Mouse (Mus musculus) heart, adult 2 months (tissue): ENCODE measurements around the gene Mlec. TPM values are rescaled to one million over a fixed set of nuclear protein-coding genes. Genes with fewer than 3 reads are reported as not detected.

Source experiments
- DNase-seq, 2 experiments: peaks; one replicate each; pipeline ENCODE4 v3.0.0; 2021
- H3K27ac ChIP-seq: fragments of 200-600 bp; 2 replicates; pipeline ENCODE4 v1.8.1; 2022
- H3K27me3 ChIP-seq: fragments of 200-500 bp; 2 replicates; pipeline ENCODE4 v1.6.1; 2012; ENCODE audit warnings: mild to moderate bottlenecking, low read length, inconsistent platforms, mixed read lengths; ENCODE audit not compliant: control insufficient read depth, insufficient read depth
- H3K36me3 ChIP-seq: fragments of 200-500 bp; 2 replicates; pipeline ENCODE4 v1.6.1; 2012; ENCODE audit warnings: low read length, inconsistent platforms; ENCODE audit not compliant: control insufficient read depth, insufficient read depth
- H3K4me1 ChIP-seq: fragments of 200-500 bp; 2 replicates; pipeline ENCODE4 v1.6.1; 2011; ENCODE audit warnings: low read length; ENCODE audit not compliant: control insufficient read depth, insufficient read depth
- H3K4me3 ChIP-seq: fragments of 200-600 bp; 2 replicates; pipeline ENCODE4 v1.8.1; 2022
- H3K79me2 ChIP-seq: fragments of 200-500 bp; replicated peaks from 2 replicates; pipeline ENCODE4 v1.6.1; 2012; ENCODE audit warnings: mild to moderate bottlenecking, inconsistent platforms, low read length, moderate library complexity, mixed read lengths; ENCODE audit not compliant: control insufficient read depth, insufficient read depth
- H3K9ac ChIP-seq: fragments of 200-500 bp; 2 replicates; pipeline ENCODE4 v1.6.1; 2012; ENCODE audit warnings: low read depth, mild to moderate bottlenecking, control low read depth, inconsistent platforms, low read length, mixed read lengths
- CTCF ChIP-seq: fragments of 200-600 bp; IDR thresholded peaks from 2 replicates; pipeline ENCODE4 v1.8.1; 2022; ENCODE audit warnings: antibody characterized with exemption, mild to moderate bottlenecking, moderate library complexity
- EP300 ChIP-seq: fragments of 200-500 bp; IDR thresholded peaks from 2 replicates; pipeline ENCODE4 v1.6.1; 2011; ENCODE audit warnings: low read depth, low read length, control low read depth; ENCODE audit not compliant: insufficient read depth
- POLR2A ChIP-seq: fragments of 200-500 bp; IDR thresholded peaks from 2 replicates; pipeline ENCODE4 v1.6.1; 2011; ENCODE audit warnings: mild to moderate bottlenecking, low read depth, low read length, control low read depth; ENCODE audit not compliant: insufficient read depth
- WGBS: fragments of 180-500 bp; shearing (Covaris S2); methylation state at CpG from one replicate; pipeline ENCODE4 v1.1.7; 2018; 5-methylcytosine and 5-hydroxymethylcytosine counted together
- intact Hi-C: fragments of 180-260 bp; cut with DNase I; formaldehyde crosslinking; loops from one replicate; pipeline ENCODE4 v1.15.1; 2025
- polyA plus RNA-seq: library from polyadenylated mRNA; depleted of rRNA; stranded (reverse); fragments of >200 nt; gene quantifications from 2 replicates; pipeline ENCODE4 v1.2.3, GENCODE M21; 2012
- total RNA-seq, 2 experiments: library from RNA; stranded (reverse); gene quantifications; 2 replicates each; pipeline ENCODE4 v1.2.3; 2021

Gene Mlec
- total and polyA plus RNA-seq, 3 experiments = 40.4 to 80.6 (median 74.6) TPM

DNA sequence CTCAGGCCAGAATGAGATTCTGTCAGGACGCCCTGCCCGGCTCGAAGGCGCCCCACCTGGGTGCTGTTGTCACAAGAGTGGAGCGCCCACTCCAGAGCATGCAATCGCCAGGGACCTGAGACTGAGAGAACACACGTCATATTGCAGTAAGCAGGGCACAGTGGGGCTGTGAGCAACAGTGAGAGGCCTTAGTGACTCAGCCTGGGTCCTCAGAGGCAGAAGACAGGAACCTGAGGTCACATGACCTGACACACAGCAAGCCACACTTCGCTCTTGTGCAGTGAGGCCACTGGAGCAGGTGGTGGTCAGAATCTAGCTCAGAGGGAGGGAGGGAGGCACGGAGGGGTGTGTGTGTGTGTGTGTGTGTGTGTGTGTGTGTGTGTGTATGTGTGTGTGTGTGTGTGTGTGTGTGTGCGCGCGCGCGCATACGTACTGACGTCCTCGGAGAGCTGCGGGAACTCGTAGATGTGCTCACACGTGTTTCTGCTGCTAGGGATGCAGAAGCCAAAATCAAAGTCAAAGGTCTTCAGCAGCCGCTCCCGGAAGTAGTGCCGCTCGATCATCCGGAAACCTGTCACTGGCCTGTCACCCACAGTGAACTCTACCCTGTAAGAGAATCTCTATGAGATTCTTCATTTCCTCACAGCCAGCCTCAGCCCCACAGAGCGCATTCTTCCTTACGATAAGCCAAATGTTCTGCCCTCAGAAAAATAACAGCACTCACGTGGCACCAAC lies 31.2 kb downstream of the Mlec start:
- DNase-seq = peak in 1 of 2 experiments; percentile 18
- TF ChIP-seq POLR2A (no peak), EP300 (no peak), CTCF (no peak)
- Histone ChIP-seq H3K27me3 (no peaks in the 10 kb centered on the region), H3K27ac (no peak overlapping the region; the same call in 1 of the 2 replicates), H3K79me2 (no peaks in the 10 kb centered on the region), H3K4me1 (peaks cover 2% of the 10 kb centered on the region), H3K9ac (no peak overlapping the region), H3K4me3 (no peak overlapping the region), H3K36me3 (no peaks in the 10 kb centered on the region)
- intact Hi-C loops = loop anchor here (10.0 kb wide), 1 partner anchor 218 kb away; the partner anchor contains the start of genes Cox6a1, Gatc and Triap1
- 85% methylated on average over 28 of the region's 28 CpGs for WGBS

DNA sequence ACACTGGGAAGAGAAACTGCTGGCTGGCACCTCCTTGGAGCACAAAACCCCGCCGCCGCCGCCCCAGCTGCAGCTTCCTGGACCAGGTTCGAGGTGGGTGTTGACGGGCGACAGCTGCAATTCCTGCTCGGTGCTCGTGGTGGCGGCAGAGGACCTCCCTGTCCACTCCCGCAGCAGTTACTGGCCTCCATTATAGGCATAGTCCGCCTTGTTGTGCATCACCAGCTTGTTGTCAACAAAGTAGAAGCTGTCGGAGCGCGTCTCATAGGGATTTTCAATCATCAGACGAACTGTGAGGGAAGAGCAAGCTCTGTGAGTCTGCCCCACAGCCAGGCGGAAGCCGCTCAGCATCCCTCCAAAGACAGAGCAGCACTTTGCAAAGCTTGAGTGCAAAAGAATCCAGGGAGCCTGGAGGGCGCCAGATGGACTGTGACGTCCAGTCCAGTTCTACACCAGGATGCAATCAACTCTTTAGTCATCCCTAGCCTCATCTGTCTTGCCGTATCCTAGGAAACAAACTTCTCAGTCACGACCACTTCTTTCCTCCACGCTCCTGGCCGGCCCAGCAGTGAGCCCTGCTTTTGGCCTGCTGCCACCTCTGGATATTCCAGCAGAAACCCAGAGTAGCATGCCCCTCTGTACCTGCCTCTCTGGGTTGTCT lies 32.6 kb downstream of the Mlec start:
- H3K4me3 ChIP-seq = no peak overlapping the region
- H3K36me3 ChIP-seq = no peaks in the 10 kb centered on the region
- WGBS = 14% methylated on average over 24 of the region's 24 CpGs
- no peaks in the 10 kb centered on the region for H3K79me2 ChIP-seq
- peaks cover 2% of the 10 kb centered on the region for H3K4me1 ChIP-seq
- intact Hi-C loops = loop anchor here (2.0 to 10.0 kb wide), 4 partner anchors 37 to 219 kb away; partner anchors contain the start of genes Cox6a1, Gatc and Triap1
- H3K27me3 ChIP-seq = no peaks in the 10 kb centered on the region
- peak overlapping the region; percentile 38 for H3K27ac ChIP-seq
- 0 out of 2 replicates have a peak, but pooled peaks have one; percentile 19 for TF ChIP-seq POLR2A
- no peak; the same call in 1 of the 2 replicates for TF ChIP-seq CTCF
- peak; percentile 95 for TF ChIP-seq EP300
- H3K9ac ChIP-seq = no peak overlapping the region
- DNase-seq = peak; percentile 89 to 90

DNA sequence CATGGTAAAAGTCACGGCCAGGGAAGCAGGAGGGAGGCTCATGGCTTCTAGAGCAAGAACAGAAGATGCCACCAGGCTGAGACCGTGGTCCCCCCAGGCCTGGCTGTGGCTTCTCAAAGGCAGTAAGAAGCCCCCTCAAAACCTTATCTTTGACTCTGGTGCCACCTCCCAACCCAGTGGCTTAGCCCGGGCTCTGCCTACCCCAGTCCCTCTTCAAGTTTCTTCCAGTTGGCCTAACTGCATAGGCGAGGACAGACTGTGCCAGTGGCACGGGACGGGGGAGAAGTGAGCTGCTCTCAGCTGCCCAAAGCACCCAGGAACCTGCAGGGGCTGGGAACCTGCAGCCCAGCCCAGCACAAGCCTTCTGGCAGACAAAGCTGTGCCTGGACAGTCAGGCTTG lies 33.3 kb downstream of the Mlec start:
- Histone ChIP-seq H3K27ac (no peak overlapping the region; the same call in 1 of the 2 replicates), H3K79me2 (no peaks in the 10 kb centered on the region), H3K27me3 (no peaks in the 10 kb centered on the region), H3K9ac (no peak overlapping the region), H3K36me3 (no peaks in the 10 kb centered on the region), H3K4me3 (no peak overlapping the region), H3K4me1 (peaks cover 2% of the 10 kb centered on the region)
- TF ChIP-seq CTCF = no peak
- TF ChIP-seq POLR2A = no peak
- no peak for TF ChIP-seq EP300
- 95% methylated on average over 6 of the region's 6 CpGs for WGBS
- intact Hi-C loops = loop anchor here (2.0 to 10.0 kb wide), 4 partner anchors 38 to 220 kb away; partner anchors contain the start of genes Cox6a1, Gatc and Triap1
- DNase-seq = no peak

DNA sequence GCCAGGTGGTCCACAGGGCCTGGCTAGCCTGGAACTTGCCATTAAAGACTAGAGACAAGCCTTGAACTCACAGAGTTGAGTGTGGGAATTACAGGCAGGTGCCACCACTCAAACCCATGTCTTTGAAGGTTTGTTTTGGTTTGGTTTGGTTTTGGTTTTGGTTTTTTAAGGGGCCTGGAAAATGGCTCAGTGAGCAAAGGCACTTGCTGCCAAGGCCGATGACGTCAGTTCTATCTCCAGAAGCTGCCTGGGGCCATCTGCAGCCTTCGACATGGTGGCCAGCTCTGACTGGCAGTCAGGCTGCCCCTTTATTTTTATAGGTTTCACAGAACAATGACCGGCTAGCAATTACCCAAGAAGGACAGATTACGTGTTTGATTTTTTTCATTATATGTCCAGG lies 37.0 kb downstream of the Mlec start:
- DNase-seq = no peak
- intact Hi-C loops = loop anchor here (10.0 kb wide), 1 partner anchor 224 kb away; the partner anchor contains the start of genes Cox6a1, Gatc and Triap1
- Histone ChIP-seq H3K27me3 (no peaks in the 10 kb centered on the region), H3K4me1 (peaks cover 4% of the 10 kb centered on the region), H3K36me3 (no peaks in the 10 kb centered on the region), H3K79me2 (0 out of 2 replicates have a peak, but pooled peaks cover 1% of the 10 kb centered on the region), H3K4me3 (no peak overlapping the region), H3K27ac (no peak overlapping the region), H3K9ac (no peak overlapping the region)
- WGBS = 65% methylated on average over 5 of the region's 5 CpGs
- TF ChIP-seq CTCF (no peak), POLR2A (no peak)

DNA sequence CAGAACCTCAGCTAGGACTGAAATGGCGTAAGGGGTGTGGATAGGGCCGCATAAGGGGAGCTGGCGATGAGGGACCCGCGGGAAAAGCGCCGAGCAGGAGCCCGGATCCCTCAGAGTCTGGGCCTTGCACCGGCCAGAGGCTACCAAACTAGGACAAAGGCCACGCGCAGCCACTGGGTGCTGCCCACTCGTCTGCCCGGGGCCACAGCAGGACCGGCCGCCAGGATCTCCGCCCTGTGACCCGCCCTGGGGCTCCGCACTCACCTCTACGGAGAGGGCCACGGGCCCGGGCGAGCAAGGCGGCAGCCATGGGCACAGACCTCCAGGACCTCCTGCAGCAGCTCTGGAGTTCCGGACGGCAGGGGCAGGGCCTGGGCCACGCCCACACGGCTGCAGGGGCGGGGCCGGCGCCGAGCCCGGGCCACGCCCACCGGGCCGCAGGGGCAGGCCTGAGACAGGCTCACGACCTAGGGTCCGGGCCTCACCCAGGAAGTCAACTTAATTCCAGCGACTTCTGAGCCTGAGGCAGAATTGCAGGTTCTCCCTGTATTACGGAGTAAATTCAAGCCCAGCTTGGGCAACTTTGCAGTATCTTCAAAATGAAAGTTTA lies 38.9 kb downstream of the Mlec start, which contains the start of gene Acads:
Gene Acads, minus strand, starts transcription at position 386 of the 610 bp plus-strand sequence.
- intact Hi-C loops = no loop called here
- DNase-seq = peak; percentile 94
- no peaks in the 10 kb centered on the region for H3K36me3 ChIP-seq
- H3K4me3 ChIP-seq = peak within 1 kb of the TSS; percentile 65
- 2% methylated on average over 39 of the region's 39 CpGs for WGBS
- 0 out of 2 replicates have a peak, but pooled peaks cover 1% of the 10 kb centered on the region for H3K79me2 ChIP-seq
- peaks cover 2% of the 10 kb centered on the region for H3K4me1 ChIP-seq
- peak within 1 kb of the TSS; percentile 81 for H3K9ac ChIP-seq
- no peaks in the 10 kb centered on the region for H3K27me3 ChIP-seq
- H3K27ac ChIP-seq = peak within 1 kb of the TSS; percentile 89
- TF ChIP-seq POLR2A (no peak; the same call in none of the 2 replicates), EP300 (no peak), CTCF (no peak)
